Mouse (Mus musculus) right cerebral cortex, postnatal 14 days (tissue): ENCODE results near the gene Pigg.

Experiments used
- DNase-seq: peaks from one replicate; pipeline ENCODE4 v3.0.0; 2022

Pigg gene

GRCm38 (mm10) chr5:108359491-108359890 is 47.1 kb downstream of the Pigg start:
- DNase-seq: peak; percentile 30

DNA sequence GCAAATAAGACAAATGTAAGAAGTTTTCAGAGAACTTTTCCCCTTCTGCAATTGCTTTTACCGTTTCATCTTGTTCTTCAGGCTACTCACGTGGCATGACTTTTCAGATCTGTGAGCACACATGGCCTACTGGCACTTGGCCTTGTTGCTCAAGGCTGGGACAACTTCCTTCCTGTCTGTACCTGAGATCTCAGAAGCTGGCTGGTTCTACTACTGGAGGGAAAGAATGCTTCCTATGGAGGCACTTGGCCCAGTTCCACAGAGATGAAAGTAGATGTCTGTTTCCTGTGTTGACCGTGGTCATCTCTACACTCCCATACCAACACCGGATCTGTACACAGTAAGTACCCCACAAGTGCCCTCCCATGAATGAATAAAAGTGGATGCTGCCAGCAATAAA is 47.8 kb downstream of the Pigg start:
- no peak for DNase-seq

DNA sequence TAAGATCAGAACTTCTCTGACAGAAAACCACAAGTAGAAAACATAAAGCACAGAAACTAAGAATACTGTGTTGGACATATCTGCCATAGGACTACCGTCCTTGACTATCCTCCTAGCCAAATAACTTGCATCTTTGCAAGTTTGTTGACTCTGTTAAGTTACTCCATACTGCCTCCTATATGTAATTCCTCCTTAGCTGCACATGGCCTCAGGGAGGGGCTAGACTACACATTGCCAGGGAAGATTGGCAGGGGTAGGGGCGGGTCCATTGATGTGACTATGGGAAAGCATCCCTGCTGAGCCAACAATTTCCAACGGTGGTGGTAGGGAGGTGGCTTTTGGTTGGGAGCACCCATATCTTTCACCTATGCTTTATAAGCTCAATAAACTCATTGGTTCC is 49.9 kb downstream of the Pigg start:
- DNase-seq: no peak

GRCm38 (mm10) chr5:108366328-108366983 is 54.0 kb downstream of the Pigg start:
- DNase-seq: peak; percentile 41

DNA sequence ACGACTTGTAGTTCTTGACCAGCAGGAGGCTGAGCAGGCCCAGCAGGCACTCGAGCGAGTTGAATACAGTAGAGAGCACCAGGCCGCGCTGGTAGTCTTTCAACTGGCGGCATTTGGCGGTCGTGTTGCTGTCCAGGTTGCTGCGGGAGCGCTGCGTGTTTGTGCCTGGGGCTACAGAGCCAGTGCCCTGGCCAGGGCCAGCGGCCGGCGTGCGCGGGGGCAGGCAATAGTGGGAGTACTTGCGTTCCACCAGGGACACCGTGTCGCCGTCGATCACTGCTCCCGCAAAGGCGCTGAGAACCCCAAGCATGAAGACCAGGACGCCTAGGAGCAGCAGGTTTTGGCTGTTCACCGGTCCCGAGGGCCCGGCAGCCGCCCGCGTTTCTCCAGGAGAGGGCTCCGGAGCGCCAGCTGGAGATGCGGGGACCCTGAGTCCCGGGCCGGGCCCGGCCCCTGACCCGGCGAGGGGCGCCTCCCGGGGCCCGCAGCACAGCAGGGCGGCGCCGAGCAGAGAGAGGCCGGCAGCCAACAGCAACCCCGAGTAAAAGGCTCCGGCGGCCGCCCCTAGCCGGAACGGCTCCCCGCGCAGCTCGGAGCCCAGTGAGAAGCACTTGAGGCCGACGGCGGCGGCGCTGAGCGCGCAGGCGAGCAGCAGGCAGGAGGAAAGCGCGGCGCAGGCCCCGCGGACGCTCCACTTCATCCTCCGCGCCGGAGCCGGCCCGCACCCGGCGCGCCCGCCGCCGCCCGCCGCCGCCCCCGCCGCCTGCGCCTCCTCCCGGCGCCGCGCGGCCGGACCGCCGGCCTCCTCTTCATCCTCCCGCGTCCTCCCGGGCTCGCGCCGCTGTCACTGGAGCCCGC is 54.8 kb downstream of the Pigg start:
- peak; percentile 46 for DNase-seq

DNA sequence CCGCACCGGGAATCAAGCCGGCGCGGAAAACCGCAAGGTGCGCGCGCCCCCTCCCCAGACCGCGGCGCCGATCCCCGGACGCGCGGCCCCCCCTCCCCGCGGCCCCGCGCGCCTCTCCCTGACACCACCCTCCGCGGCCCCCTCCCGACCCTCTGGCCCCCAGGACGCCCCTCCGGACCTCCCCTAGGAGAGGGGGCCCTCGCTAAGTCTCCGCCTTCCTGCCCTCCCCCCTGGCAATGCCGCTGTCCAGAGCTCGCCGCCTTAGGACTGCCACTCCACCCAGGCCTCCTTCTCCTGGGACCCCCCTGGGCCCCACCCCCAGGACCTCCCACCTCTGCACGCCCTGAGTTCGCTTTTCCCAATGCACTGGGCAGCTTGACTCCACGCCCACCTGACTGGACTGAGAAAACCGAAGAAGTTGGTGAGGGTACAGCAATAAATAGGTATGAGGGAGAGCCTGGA is 55.5 kb downstream of the Pigg start, which contains the start of gene Gm42517:
Gm42517 (minus strand) TSS at position 52 of the 462 bp plus-strand sequence.
- peak; percentile 27 for DNase-seq

DNA sequence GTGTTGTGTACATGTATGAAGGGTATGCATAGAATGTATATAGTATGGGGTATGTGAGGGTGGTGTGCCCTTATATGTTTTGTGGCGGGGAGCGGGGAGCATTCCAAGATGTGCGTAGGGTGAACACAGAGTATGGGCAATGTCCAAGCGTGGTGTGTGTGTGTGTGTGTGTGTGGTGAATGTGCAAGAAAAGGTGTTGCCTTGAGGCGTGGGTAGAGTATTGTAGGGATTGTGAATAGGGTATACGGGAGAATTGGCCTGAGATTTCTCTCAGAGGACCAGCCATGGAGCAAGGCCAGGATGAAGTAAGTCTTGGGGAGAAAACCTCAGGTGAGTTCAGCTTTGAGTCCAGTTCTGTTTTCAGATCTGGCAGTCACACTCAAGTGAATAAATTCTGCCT is 56.0 kb downstream of the Pigg start:
- DNase-seq: no peak

DNA sequence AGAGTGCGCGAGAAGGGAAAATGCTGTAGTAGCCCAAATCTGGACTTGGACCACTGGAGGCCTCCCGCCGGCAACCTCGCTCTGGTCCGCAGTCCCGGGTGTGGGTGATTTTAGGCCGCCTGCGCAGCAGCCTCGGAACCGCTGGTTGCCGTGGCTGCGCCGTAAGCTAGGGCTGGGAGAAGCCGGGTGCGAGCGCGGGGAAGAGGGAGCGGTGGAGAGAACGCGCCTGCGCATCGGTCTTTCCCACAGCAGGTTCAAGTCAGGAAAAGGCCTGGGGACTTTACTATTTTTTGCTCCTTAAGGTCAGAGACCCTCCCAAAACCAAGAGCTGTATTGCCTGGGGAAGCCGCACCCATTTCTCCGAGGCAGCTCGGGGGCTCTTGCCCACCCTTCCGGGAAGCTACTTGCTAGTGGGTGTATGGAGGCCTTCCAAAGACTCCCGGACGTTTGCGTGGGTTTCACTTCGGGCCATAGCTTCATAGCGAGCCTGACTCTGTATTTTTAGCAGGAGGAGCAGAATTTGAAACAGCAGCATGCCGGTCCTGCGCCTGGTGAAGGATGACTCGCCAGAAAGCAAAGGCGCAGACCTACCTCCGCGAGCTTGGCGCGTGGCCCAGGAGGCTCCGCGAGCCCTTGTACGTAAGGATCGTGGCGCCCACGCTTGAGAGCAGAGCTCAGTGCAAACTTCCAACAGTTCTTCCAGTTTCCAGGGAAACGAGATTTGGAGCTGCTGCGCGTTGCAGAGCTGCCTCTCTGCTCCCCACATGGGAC is 56.6 kb downstream of the Pigg start:
- DNase-seq: peak; percentile 92

GRCm38 (mm10) chr5:108369964-108370363 is 57.6 kb downstream of the Pigg start:
- no peak for DNase-seq

GRCm38 (mm10) chr5:108374079-108374478 is 61.7 kb downstream of the Pigg start:
- DNase-seq: no peak

DNA sequence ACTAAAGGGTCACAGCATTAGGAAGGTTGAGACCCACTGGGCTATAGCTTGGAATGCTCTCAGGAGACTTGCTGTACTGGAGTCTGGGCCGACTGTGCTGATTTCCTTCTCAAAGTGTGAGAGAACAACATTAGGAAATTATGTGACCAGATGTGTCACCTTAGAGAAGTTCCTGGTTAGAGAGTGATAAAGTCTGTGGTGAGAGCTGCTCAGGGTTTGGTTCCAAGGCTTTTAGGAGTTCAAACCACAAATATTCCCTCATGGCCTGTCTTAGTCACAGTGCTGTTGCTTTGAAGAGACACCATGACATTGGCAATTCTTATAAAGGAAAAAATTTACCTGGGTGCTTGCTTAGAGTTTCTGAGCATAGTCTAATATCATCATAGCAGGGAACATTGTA is 63.6 kb downstream of the Pigg start:
- DNase-seq: no peak

- DNase-seq: no peak
Observed at GRCm38 (mm10) chr5:108378346-108378745, 65.9 kb downstream of the Pigg start.

- DNase-seq: no peak
Observed at GRCm38 (mm10) chr5:108385632-108386031, 73.2 kb downstream of the Pigg start.

- no peak for DNase-seq
Observed at GRCm38 (mm10) chr5:108386449-108386848, 74.0 kb downstream of the Pigg start.

DNA sequence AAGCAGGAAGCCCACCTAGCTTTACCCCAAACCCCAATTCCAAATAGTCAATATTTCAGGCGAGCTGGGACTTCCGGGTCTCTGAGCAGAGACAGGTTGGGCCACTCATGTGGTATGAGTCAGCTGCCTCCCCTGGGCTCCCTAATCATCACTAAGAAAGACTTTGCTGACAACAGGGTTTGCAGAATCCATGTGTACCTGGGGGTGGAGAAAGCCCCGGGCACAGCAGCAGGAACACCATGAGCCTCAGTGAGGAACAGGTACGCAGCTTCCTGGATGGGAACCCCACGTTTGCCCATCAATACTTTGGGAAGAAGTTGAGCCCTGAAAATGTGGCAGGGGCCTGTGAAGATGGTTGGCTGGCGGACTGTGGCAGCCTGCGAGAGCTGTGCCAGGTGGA is 75.8 kb downstream of the Pigg start, which contains the start of gene Pde6b:
Pde6b (plus strand) TSS at position 191 of the 400 bp plus-strand sequence.
- DNase-seq: no peak

- DNase-seq: no peak
Observed at GRCm38 (mm10) chr5:108389744-108390143, 77.3 kb downstream of the Pigg start.
